Mouse (Mus musculus): ENCODE measurements at regions not wholly inside any gene's neighbourhood (a gene's known extent, or its start where the extent isn't known, plus 50 kb on each side); places are given as distances from the start of the nearest gene placed in this dataset.

- Histone ChIP-seq H3K4me3 (ENCODE audit: low read depth, low read length) (no peak overlapping the region), H3K36me3 (ENCODE audit: control insufficient read depth, insufficient read depth, low read length) (no peaks in the 10 kb centered on the region), H3K4me1 (replicated peaks; ENCODE audit: control insufficient read depth, insufficient read depth) (no peaks in the 10 kb centered on the region), H3K9ac (ENCODE audit: low read length) (no peak overlapping the region), H3K27me3 (ENCODE audit: control insufficient read depth, insufficient read depth, low read length) (no peaks in the 10 kb centered on the region), H3K9me3 (ENCODE audit: control insufficient read depth, low read length) (no peaks in the 10 kb centered on the region), H3K27ac (replicated peaks) (no peak overlapping the region), H3K4me2 (replicated peaks; ENCODE audit: low read depth) (no peak overlapping the region)
- TF ChIP-seq EP300 (optimal IDR thresholded peaks at IDR 0.05) (no peak), CTCF (IDR thresholded peaks at IDR 0.05; ENCODE audit: low read depth) (no peak)
- ATAC-seq (ENCODE audit: low FRiP score, low TSS enrichment), result no peak
- DNase-seq (ENCODE audit: low spot score), result no peak
- 94% methylated on average over 3 of the region's 3 CpGs for WGBS
Observed at GRCm38 (mm10) chr11:94850129-94850528, 67.6 kb upstream of the Tmem92 start.

- no peaks in the 10 kb centered on the region for H3K4me1 ChIP-seq (replicated peaks; ENCODE audit: control insufficient read depth, insufficient read depth)
- H3K9ac ChIP-seq (ENCODE audit: low read length), result no peak overlapping the region
- H3K27me3 ChIP-seq (ENCODE audit: control insufficient read depth, insufficient read depth, low read length), result no peaks in the 10 kb centered on the region
- no peak for ATAC-seq (ENCODE audit: low FRiP score, low TSS enrichment)
- no peaks in the 10 kb centered on the region for H3K9me3 ChIP-seq (ENCODE audit: control insufficient read depth, low read length)
- no peak for DNase-seq (ENCODE audit: low spot score)
- no peak overlapping the region for H3K4me3 ChIP-seq (ENCODE audit: low read depth, low read length)
- no peak overlapping the region for H3K27ac ChIP-seq (replicated peaks)
- no peaks in the 10 kb centered on the region for H3K36me3 ChIP-seq (ENCODE audit: control insufficient read depth, insufficient read depth, low read length)
- no peak overlapping the region for H3K4me2 ChIP-seq (replicated peaks; ENCODE audit: low read depth)
- no peak for TF ChIP-seq EP300 (optimal IDR thresholded peaks at IDR 0.05)
- TF ChIP-seq CTCF (IDR thresholded peaks at IDR 0.05; ENCODE audit: low read depth), result peak; percentile 61
Observed at GRCm38 (mm10) chr11:94839133-94839532, 56.6 kb upstream of the Tmem92 start.

DNA sequence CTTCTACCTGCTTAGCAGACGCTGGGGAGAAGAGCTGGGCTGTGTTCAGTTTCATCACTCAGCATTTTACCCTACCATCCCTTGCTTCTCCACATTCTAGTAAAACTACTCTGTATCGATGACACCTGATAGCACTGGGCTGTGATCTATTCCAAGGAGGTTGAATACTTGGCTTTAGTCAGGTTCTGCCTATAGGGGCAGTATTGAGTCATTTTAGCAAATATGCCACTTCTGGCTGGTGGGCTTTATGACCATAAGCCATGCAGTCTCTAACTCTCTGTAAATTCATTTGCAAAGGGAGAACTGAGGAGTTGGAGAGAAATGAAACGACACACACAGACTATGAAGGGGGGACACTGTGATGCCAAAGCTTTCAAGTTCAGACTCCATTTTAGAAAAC, 55.6 kb upstream of the Tmem92 start:
- no peaks in the 10 kb centered on the region for H3K36me3 ChIP-seq (ENCODE audit: control insufficient read depth, insufficient read depth, low read length)
- no peaks in the 10 kb centered on the region for H3K9me3 ChIP-seq (ENCODE audit: control insufficient read depth, low read length)
- ATAC-seq (ENCODE audit: low FRiP score, low TSS enrichment) (no peak), DNase-seq (ENCODE audit: low spot score) (no peak)
- TF ChIP-seq EP300 (optimal IDR thresholded peaks at IDR 0.05) (no peak), CTCF (IDR thresholded peaks at IDR 0.05; ENCODE audit: low read depth) (peak; percentile 61)
- WGBS, result 56% methylated on average over 3 of the region's 3 CpGs
- no peaks in the 10 kb centered on the region for H3K4me1 ChIP-seq (replicated peaks; ENCODE audit: control insufficient read depth, insufficient read depth)
- no peak overlapping the region for H3K9ac ChIP-seq (ENCODE audit: low read length)
- H3K4me2 ChIP-seq (replicated peaks; ENCODE audit: low read depth), result no peak overlapping the region
- H3K27me3 ChIP-seq (ENCODE audit: control insufficient read depth, insufficient read depth, low read length), result no peaks in the 10 kb centered on the region
- no peak overlapping the region for H3K27ac ChIP-seq (replicated peaks)
- no peak overlapping the region for H3K4me3 ChIP-seq (ENCODE audit: low read depth, low read length)

DNA sequence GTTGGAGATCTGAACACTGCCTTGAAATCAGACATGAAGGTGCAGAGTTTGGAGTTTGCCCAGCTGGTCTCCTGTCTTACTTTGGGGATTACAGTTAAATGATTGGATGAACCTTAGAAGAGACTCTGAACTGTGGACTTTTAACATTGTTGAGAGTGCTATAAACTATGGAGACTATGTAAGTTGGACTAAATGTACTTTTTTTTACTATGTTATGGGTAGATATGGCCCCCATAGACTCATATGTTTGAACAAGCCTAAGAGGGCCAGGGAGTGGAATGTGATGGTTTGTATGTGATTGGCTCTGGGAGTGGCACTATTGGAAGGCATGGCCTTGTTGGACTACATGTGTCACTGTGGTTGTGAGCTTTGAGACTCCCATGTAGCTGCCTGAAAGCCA, 53.8 kb upstream of the Tmem92 start:
- Histone ChIP-seq H3K4me1 (replicated peaks; ENCODE audit: control insufficient read depth, insufficient read depth) (no peaks in the 10 kb centered on the region), H3K27me3 (ENCODE audit: control insufficient read depth, insufficient read depth, low read length) (no peaks in the 10 kb centered on the region), H3K36me3 (ENCODE audit: control insufficient read depth, insufficient read depth, low read length) (no peaks in the 10 kb centered on the region), H3K27ac (replicated peaks) (no peak overlapping the region), H3K9me3 (ENCODE audit: control insufficient read depth, low read length) (no peaks in the 10 kb centered on the region), H3K4me2 (replicated peaks; ENCODE audit: low read depth) (no peak overlapping the region), H3K9ac (ENCODE audit: low read length) (no peak overlapping the region), H3K4me3 (ENCODE audit: low read depth, low read length) (no peak overlapping the region)
- TF ChIP-seq EP300 (optimal IDR thresholded peaks at IDR 0.05) (no peak), CTCF (IDR thresholded peaks at IDR 0.05; ENCODE audit: low read depth) (no peak)
- ATAC-seq (ENCODE audit: low FRiP score, low TSS enrichment) (no peak), DNase-seq (ENCODE audit: low spot score) (no peak)

- Histone ChIP-seq H3K4me1 (replicated peaks; ENCODE audit: control insufficient read depth, insufficient read depth) (no peaks in the 10 kb centered on the region), H3K27me3 (ENCODE audit: control insufficient read depth, insufficient read depth, low read length) (no peaks in the 10 kb centered on the region), H3K9me3 (ENCODE audit: control insufficient read depth, low read length) (no peaks in the 10 kb centered on the region), H3K9ac (ENCODE audit: low read length) (no peak overlapping the region), H3K27ac (replicated peaks) (no peak overlapping the region), H3K4me3 (ENCODE audit: low read depth, low read length) (no peak overlapping the region), H3K36me3 (ENCODE audit: control insufficient read depth, insufficient read depth, low read length) (no peaks in the 10 kb centered on the region), H3K4me2 (replicated peaks; ENCODE audit: low read depth) (no peak overlapping the region)
- peak; percentile 74 for DNase-seq (ENCODE audit: low spot score)
- WGBS, result 29% methylated on average over 13 of the region's 13 CpGs
- TF ChIP-seq CTCF (IDR thresholded peaks at IDR 0.05; ENCODE audit: low read depth) (peak; percentile 87), EP300 (optimal IDR thresholded peaks at IDR 0.05) (no peak)
- ATAC-seq (ENCODE audit: low FRiP score, low TSS enrichment), result peak; percentile 68; the same call in 1 of the 2 replicates
Observed at GRCm38 (mm10) chr11:94832246-94832985, 49.9 kb upstream of the Tmem92 start.
